Mouse (Mus musculus): ENCODE results near the gene Olfr312. TPM values are rescaled to one million over a fixed set of nuclear protein-coding genes. Genes with fewer than 3 reads are reported as not detected.
"Not testable (repeated sequence)": the region's sequence is repeated elsewhere in the genome, so short reads cannot be mapped to it uniquely, and the experiment has no call there.

Olfr312 gene
- polyA plus RNA-seq, 1 experiment from 2014 or later: 0.27 TPM

DNA sequence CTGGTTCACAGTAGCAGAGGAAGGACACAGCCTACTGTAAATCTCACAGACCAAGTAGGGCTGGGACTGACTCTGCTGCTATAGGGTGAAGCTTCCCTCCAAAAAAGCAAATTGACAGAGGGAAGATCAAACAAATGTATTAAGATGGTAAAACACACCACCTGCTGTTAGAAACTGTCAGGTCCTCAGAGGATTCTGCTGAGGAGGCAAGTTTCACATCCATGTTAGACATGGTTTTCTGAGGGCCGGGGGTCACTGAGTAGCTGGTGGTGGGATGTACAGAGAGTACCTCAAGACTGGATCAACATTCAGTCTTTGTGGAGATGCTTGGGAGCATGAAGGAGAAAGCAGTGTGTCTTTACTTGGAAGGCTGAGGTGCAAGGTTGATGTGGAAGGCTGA, 13.4 kb upstream of the Olfr312 start:
- no peak for ATAC-seq (ENCODE audit: insufficient number of reproducible peaks, insufficient read depth, low FRiP score, low read depth)
- H3K4me2 ChIP-seq (ENCODE audit: low read length): no peak overlapping the region
- 80% methylated on average over 1 of the region's 1 CpGs for WGBS

DNA sequence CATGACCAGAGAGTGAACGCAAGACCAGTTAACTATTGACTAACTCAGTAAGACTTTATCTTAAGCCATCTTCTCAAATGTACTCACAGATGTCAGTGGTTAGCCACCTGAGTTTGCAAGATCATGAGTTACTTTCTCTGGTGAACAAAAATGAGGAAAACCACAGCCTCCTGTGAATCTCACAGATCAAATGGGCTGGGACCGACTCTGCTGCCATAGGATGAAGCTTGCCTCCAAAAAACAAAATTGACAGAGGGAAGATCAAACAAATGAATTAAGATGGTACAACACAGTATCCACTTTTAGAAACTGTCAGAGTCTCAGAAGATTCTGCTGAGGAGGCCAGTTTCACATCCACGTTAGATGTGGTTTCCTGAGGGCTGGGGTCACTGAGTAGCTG, 727 bp downstream of the Olfr312 start:
- H3K27ac ChIP-seq (replicated peaks in 1 of 2; ENCODE audit: control insufficient read depth in 1 of 2, insufficient read depth in 1 of 2, low read depth in 2 of 2, low read length in 2 of 2): no peak overlapping the region
- no peak overlapping the region for H3K9ac ChIP-seq (ENCODE audit: low read length)
- 79% methylated on average over 3 of the region's 3 CpGs for WGBS
- H3K36me3 ChIP-seq (ENCODE audit: control insufficient read depth, insufficient read depth, low read length): no peaks in the 10 kb centered on the region
- ATAC-seq (ENCODE audit: insufficient number of reproducible peaks, insufficient read depth, low FRiP score, low read depth): no peak
- H3K4me2 ChIP-seq (ENCODE audit: low read length): no peak overlapping the region
- no peak overlapping the region for H3K4me3 ChIP-seq (ENCODE audit: control insufficient read depth in 1 of 2, insufficient read depth in 1 of 2, low read depth in 1 of 2, low read length in 2 of 2)
- H3K27me3 ChIP-seq (ENCODE audit: control insufficient read depth, insufficient read depth, low read length): no peaks in the 10 kb centered on the region
- no peaks in the 10 kb centered on the region for H3K9me3 ChIP-seq (ENCODE audit: control insufficient read depth, low read length)
- no peaks in the 10 kb centered on the region for H3K4me1 ChIP-seq (ENCODE audit: control insufficient read depth in 2 of 2, insufficient read depth in 2 of 2, low read length in 2 of 2)

More for the DNA sequence above, 13.4 kb upstream of the Olfr312 start:
- Histone ChIP-seq H3K27me3 (ENCODE audit: control insufficient read depth, insufficient read depth, low read length) (no peaks in the 10 kb centered on the region), H3K27ac (replicated peaks in 1 of 2; ENCODE audit: control insufficient read depth in 1 of 2, insufficient read depth in 1 of 2, low read depth in 2 of 2, low read length in 2 of 2) (no peak overlapping the region), H3K9ac (ENCODE audit: low read length) (no peak overlapping the region), H3K9me3 (ENCODE audit: control insufficient read depth, low read length) (no peaks in the 10 kb centered on the region), H3K36me3 (ENCODE audit: control insufficient read depth, insufficient read depth, low read length) (no peaks in the 10 kb centered on the region), H3K4me3 (ENCODE audit: control insufficient read depth in 1 of 2, insufficient read depth in 1 of 2, low read depth in 1 of 2, low read length in 2 of 2) (no peak overlapping the region), H3K4me1 (ENCODE audit: control insufficient read depth in 2 of 2, insufficient read depth in 2 of 2, low read length in 2 of 2) (no peaks in the 10 kb centered on the region)

DNA sequence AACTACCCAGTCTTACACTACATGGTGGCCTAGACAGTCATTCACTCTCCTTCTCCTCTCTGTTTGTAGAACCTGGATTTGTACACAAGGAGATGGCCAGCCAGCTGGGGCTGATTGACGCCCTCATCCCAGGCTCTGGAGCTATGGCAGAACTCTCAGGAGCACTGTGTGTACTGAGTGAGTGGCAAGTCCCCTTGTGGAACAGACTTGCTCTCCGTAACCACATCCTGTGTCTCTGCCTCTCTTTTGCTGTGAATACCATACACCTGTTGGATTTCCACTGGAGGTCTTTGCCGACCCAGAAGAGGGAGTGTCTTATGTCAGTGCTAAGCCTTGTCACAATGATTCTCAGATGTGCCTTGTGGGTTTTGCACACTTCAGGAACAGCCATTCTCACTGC, 3.5 kb downstream of the Olfr312 start:
- not testable (repeated sequence) for H3K36me3 ChIP-seq (ENCODE audit: control insufficient read depth, insufficient read depth, low read length); H3K9ac ChIP-seq (ENCODE audit: low read length); H3K27ac ChIP-seq (replicated peaks in 1 of 2; ENCODE audit: control insufficient read depth in 1 of 2, insufficient read depth in 1 of 2, low read depth in 2 of 2, low read length in 2 of 2); H3K4me3 ChIP-seq (ENCODE audit: control insufficient read depth in 1 of 2, insufficient read depth in 1 of 2, low read depth in 1 of 2, low read length in 2 of 2); H3K4me2 ChIP-seq (ENCODE audit: low read length); ATAC-seq (ENCODE audit: insufficient number of reproducible peaks, insufficient read depth, low FRiP score, low read depth); H3K9me3 ChIP-seq (ENCODE audit: control insufficient read depth, low read length); H3K4me1 ChIP-seq (ENCODE audit: control insufficient read depth in 2 of 2, insufficient read depth in 2 of 2, low read length in 2 of 2); H3K27me3 ChIP-seq (ENCODE audit: control insufficient read depth, insufficient read depth, low read length)
- WGBS: 75% methylated on average over 2 of the region's 3 CpGs

DNA sequence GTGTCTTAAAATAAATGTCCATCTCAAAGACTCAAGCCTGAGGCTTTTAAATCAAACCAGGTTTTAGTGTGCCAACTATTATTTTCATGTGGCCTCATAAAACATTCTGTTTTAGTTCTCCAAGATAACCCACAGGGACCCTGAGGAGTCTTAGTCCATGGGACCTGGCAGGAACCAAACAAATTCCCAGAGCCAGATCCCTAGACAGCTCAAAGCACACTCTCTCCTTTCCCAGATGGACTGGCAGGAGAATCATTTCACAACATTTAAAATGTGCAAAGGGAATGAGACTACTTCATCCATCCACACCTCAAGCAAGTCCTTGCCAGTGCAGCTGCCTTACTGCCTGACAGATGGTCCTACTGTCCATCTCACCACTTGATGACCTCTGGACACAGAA, 9.9 kb downstream of the Olfr312 start, which contains the start of gene Olfr311:
TSS of gene Olfr311 (plus strand) at position 301 of the 400 bp plus-strand sequence.
- H3K4me2 ChIP-seq (ENCODE audit: low read length); H3K9ac ChIP-seq (ENCODE audit: low read length); ATAC-seq (ENCODE audit: insufficient number of reproducible peaks, insufficient read depth, low FRiP score, low read depth): not testable (repeated sequence)

DNA sequence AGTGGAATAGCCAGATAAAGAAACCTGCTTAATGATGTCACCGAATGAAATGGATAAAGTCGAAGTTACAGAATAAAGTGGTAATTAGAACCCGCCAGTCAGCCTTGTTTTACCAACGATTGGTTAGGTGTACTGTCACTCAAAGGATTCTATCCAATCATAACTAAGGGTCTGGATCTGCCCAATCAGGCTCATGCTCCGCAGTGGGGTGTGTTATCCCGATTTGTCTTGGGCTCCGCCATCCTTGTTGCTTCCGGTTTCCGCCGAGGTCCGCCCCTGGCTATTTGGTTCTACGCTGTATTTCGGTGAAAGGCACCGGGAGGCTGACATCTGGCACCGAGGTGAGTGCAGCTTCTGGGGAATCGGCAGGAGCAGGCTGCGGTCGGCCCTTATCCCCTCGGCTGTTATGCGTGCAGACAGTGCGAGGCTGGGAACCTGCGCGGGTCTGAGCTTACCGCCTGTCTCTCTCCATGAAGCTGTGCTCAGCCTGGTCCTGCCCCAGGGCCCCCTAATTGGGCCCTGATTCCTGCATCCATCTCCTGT, 18.0 kb downstream of the Olfr312 start, which contains the start of gene Gm12258:
TSS of gene Gm12258 (plus strand) at position 240 of the 543 bp plus-strand sequence.
- H3K4me2 ChIP-seq (ENCODE audit: low read length): peak within 1 kb of the TSS; percentile 69
- peak within 1 kb of the TSS; percentile 64 to 99 for H3K4me3 ChIP-seq (ENCODE audit: control insufficient read depth in 1 of 2, insufficient read depth in 1 of 2, low read depth in 1 of 2, low read length in 2 of 2)
- no peaks in the 10 kb centered on the region for H3K9me3 ChIP-seq (ENCODE audit: control insufficient read depth, low read length)
- H3K9ac ChIP-seq (ENCODE audit: low read length): peak within 1 kb of the TSS; percentile 85
- no peaks in the 10 kb centered on the region for H3K27me3 ChIP-seq (ENCODE audit: control insufficient read depth, insufficient read depth, low read length)
- ATAC-seq (ENCODE audit: insufficient number of reproducible peaks, insufficient read depth, low FRiP score, low read depth): peak; percentile 99
- H3K27ac ChIP-seq (replicated peaks in 1 of 2; ENCODE audit: control insufficient read depth in 1 of 2, insufficient read depth in 1 of 2, low read depth in 2 of 2, low read length in 2 of 2): peak within 1 kb of the TSS; percentile 24 to 50; a peak in 3 of 4 replicates
- peaks cover 4 to 8% of the 10 kb centered on the region in 2 experiments for H3K4me1 ChIP-seq (ENCODE audit: control insufficient read depth in 2 of 2, insufficient read depth in 2 of 2, low read length in 2 of 2)
- under 1% methylated on average over 24 of the region's 24 CpGs for WGBS
- H3K36me3 ChIP-seq (ENCODE audit: control insufficient read depth, insufficient read depth, low read length): peaks cover 17% of the 10 kb centered on the region

More for the DNA sequence above, 9.9 kb downstream of the Olfr312 start, which contains the start of gene Olfr311:
- not testable (repeated sequence) for H3K27me3 ChIP-seq (ENCODE audit: control insufficient read depth, insufficient read depth, low read length); H3K4me3 ChIP-seq (ENCODE audit: control insufficient read depth in 1 of 2, insufficient read depth in 1 of 2, low read depth in 1 of 2, low read length in 2 of 2); H3K9me3 ChIP-seq (ENCODE audit: control insufficient read depth, low read length); H3K36me3 ChIP-seq (ENCODE audit: control insufficient read depth, insufficient read depth, low read length); H3K4me1 ChIP-seq (ENCODE audit: control insufficient read depth in 2 of 2, insufficient read depth in 2 of 2, low read length in 2 of 2); H3K27ac ChIP-seq (replicated peaks in 1 of 2; ENCODE audit: control insufficient read depth in 1 of 2, insufficient read depth in 1 of 2, low read depth in 2 of 2, low read length in 2 of 2)

DNA sequence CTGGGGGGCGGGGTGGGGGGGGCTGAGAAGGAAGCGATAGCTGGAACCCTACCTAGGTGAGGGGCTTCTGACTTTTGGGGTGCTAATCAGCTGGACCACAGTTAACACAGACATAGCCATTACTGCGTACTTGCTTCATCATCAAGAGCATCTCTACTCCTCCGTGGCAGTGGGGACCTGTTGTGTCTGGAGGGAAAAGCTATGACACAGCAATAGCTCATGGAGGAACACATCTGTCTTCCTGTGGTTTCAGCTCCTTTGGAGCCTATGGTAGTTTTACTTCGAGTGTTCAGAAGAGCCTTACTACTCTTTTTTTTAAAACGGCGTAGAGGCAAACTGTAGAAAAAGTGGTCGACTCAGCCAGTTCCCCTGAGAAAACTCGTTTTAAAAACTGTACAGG, 18.6 kb downstream of the Olfr312 start:
- no peak overlapping the region for H3K27ac ChIP-seq (replicated peaks in 1 of 2; ENCODE audit: control insufficient read depth in 1 of 2, insufficient read depth in 1 of 2, low read depth in 2 of 2, low read length in 2 of 2)
- peaks cover 4 to 8% of the 10 kb centered on the region in 2 experiments for H3K4me1 ChIP-seq (ENCODE audit: control insufficient read depth in 2 of 2, insufficient read depth in 2 of 2, low read length in 2 of 2)
- peak overlapping the region; percentile 64 to 99 for H3K4me3 ChIP-seq (ENCODE audit: control insufficient read depth in 1 of 2, insufficient read depth in 1 of 2, low read depth in 1 of 2, low read length in 2 of 2)
- ATAC-seq (ENCODE audit: insufficient number of reproducible peaks, insufficient read depth, low FRiP score, low read depth): no peak
- 45% methylated on average over 9 of the region's 9 CpGs for WGBS
- peak overlapping the region; percentile 85 for H3K9ac ChIP-seq (ENCODE audit: low read length)
- peaks cover 17% of the 10 kb centered on the region for H3K36me3 ChIP-seq (ENCODE audit: control insufficient read depth, insufficient read depth, low read length)
- no peaks in the 10 kb centered on the region for H3K9me3 ChIP-seq (ENCODE audit: control insufficient read depth, low read length)
- H3K4me2 ChIP-seq (ENCODE audit: low read length): peak overlapping the region; percentile 69
- no peaks in the 10 kb centered on the region for H3K27me3 ChIP-seq (ENCODE audit: control insufficient read depth, insufficient read depth, low read length)

DNA sequence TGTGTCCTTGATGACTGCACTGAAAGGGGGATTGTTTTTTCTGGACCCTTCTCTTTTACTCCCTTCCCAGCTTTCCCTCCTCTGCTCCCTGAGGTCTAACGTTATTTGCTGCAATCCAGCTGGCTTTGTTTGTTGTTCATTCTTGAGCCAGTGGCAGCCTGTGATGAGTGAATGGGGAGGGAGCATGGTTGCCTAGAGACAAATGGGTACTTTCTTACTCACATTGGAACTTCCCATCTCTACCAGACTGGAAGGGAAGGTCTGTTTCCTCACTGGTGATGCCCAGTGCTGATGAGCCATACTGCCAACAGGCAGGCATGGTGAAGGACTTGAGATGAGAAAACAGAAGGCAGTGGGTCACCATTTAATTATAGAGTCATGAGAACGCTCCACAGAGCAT, 20.7 kb downstream of the Olfr312 start:
- no peak for ATAC-seq (ENCODE audit: insufficient number of reproducible peaks, insufficient read depth, low FRiP score, low read depth)
- WGBS: 59% methylated on average over 2 of the region's 2 CpGs
- H3K27me3 ChIP-seq (ENCODE audit: control insufficient read depth, insufficient read depth, low read length): no peaks in the 10 kb centered on the region
- no peak overlapping the region for H3K4me3 ChIP-seq (ENCODE audit: control insufficient read depth in 1 of 2, insufficient read depth in 1 of 2, low read depth in 1 of 2, low read length in 2 of 2)
- H3K4me2 ChIP-seq (ENCODE audit: low read length): no peak overlapping the region
- no peak overlapping the region for H3K27ac ChIP-seq (replicated peaks in 1 of 2; ENCODE audit: control insufficient read depth in 1 of 2, insufficient read depth in 1 of 2, low read depth in 2 of 2, low read length in 2 of 2)
- no peaks in the 10 kb centered on the region for H3K9me3 ChIP-seq (ENCODE audit: control insufficient read depth, low read length)
- H3K4me1 ChIP-seq (ENCODE audit: control insufficient read depth in 2 of 2, insufficient read depth in 2 of 2, low read length in 2 of 2): peaks cover 4 to 8% of the 10 kb centered on the region in 2 experiments
- H3K9ac ChIP-seq (ENCODE audit: low read length): no peak overlapping the region
- H3K36me3 ChIP-seq (ENCODE audit: control insufficient read depth, insufficient read depth, low read length): peaks cover 25% of the 10 kb centered on the region

DNA sequence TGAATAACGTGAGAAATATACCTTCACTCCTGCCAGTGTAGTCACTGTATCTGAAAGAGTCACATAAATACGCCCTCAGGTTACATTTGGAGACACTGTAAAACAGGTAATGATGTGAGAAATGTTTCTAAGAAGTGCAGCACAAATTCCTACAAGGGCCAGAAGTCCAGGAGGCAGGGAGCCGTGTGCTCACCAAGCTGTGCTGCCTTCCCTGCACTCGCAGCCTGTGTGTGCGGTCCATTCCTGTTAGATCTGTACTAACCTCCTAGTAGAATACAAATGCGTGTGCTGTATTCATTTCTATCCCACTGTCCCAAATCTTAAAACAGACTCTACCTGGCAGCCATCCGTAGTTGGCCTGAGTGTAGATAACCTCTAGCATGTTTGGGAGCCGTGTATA, 31.7 kb downstream of the Olfr312 start:
- Histone ChIP-seq H3K4me1 (ENCODE audit: control insufficient read depth in 2 of 2, insufficient read depth in 2 of 2, low read length in 2 of 2) (no peaks in the 10 kb centered on the region), H3K9ac (ENCODE audit: low read length) (no peak overlapping the region), H3K36me3 (ENCODE audit: control insufficient read depth, insufficient read depth, low read length) (peaks cover 48% of the 10 kb centered on the region), H3K27me3 (ENCODE audit: control insufficient read depth, insufficient read depth, low read length) (no peaks in the 10 kb centered on the region), H3K4me2 (ENCODE audit: low read length) (no peak overlapping the region), H3K4me3 (ENCODE audit: control insufficient read depth in 1 of 2, insufficient read depth in 1 of 2, low read depth in 1 of 2, low read length in 2 of 2) (no peak overlapping the region), H3K9me3 (ENCODE audit: control insufficient read depth, low read length) (peaks cover 40% of the 10 kb centered on the region), H3K27ac (replicated peaks in 1 of 2; ENCODE audit: control insufficient read depth in 1 of 2, insufficient read depth in 1 of 2, low read depth in 2 of 2, low read length in 2 of 2) (no peak overlapping the region)
- no peak for ATAC-seq (ENCODE audit: insufficient number of reproducible peaks, insufficient read depth, low FRiP score, low read depth)
- WGBS: 90% methylated on average over 8 of the region's 8 CpGs
